Mouse (Mus musculus): ENCODE measurements at regions not wholly inside any gene's neighbourhood (a gene's known extent, or its start where the extent isn't known, plus 50 kb on each side); places are given as distances from the start of the nearest gene placed in this dataset.

DNA sequence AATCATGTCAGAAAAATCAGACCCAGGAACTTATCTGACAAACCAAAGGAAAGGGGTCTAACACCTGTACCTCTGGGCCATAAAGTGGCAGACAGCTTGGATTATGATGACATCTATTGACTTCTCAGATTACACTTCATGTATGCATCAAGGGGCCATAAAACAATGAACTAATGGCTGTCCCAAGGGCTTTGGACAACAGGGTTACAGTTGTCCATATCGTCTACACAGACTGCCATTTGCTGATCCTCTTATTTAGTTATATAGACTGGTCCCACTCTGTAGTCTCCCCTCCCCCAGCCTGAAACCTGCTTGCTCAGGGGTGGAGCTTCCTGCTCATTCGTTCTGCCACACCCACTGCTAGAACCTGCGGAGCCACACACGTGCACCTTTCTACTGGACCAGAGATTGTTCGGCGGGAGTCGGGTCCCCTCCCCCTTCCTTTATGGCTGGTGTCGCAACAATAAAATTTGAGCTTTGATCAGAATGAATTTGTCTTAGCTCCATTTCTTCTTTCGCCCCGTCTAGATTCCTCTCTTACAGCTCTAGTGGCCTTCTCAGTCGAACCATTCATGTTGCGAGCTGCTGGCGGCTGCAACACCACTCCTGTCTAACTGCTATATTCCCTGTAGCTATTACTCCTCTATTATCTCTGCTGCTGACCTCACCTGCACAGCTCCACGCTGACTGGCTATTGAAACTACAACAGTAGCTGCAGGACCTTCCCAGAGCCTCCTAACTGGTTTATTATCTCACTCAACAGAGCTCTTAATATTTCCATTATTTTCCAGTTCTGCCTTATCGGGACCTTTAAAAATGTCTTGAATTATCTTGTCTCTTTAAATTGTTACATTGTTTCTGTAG is 248.9 kb upstream of the Fam174a start:
- TF ChIP-seq CTCF (IDR thresholded peaks at IDR 0.05; ENCODE audit: low read depth, low read length) (no peak), EP300 (IDR thresholded peaks at IDR 0.05; ENCODE audit: insufficient read depth, low read depth, low read length) (no peak), POLR2A (IDR thresholded peaks at IDR 0.05; ENCODE audit: insufficient read depth, low read length) (no peak)
